Mouse (Mus musculus): ENCODE data around the gene Slc35a3. TPM values are rescaled to one million over a fixed set of nuclear protein-coding genes. Genes with fewer than 3 reads are reported as not detected.
"Not testable (repeated sequence)": the region's sequence is repeated elsewhere in the genome, so short reads cannot be mapped to it uniquely, and the experiment has no call there.

The Slc35a3 gene
- polyA plus RNA-seq, 1 experiment from 2014 or later, result 13.8 TPM

DNA sequence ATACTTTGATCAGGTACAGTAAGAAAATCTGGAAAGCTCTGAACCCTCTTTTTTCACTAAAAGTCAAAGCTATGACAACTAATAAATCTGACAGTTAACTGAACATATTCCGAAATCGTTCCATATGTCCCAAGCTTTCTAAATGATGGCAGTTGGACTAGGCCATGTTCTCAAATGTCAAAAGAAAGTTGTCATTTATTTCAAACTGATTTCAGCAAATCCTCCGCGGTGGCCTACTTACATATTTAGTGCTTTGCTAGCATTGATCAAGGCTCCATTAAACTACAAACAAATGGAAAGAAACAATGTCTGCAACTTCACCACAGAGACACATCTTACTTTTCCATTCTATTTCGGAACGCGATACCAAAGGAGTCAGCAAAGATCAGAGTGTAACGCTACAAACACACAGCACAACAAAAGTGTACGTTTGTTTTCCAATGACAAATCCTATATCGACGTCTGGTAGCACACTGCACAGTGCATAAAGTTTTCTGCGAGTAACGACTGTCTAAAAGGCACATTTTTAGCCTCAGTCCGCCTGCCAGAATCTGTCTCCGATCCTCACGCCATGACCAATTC, 51.3 kb downstream of the Slc35a3 start:
- 5% methylated on average over 16 of the region's 16 CpGs for WGBS

DNA sequence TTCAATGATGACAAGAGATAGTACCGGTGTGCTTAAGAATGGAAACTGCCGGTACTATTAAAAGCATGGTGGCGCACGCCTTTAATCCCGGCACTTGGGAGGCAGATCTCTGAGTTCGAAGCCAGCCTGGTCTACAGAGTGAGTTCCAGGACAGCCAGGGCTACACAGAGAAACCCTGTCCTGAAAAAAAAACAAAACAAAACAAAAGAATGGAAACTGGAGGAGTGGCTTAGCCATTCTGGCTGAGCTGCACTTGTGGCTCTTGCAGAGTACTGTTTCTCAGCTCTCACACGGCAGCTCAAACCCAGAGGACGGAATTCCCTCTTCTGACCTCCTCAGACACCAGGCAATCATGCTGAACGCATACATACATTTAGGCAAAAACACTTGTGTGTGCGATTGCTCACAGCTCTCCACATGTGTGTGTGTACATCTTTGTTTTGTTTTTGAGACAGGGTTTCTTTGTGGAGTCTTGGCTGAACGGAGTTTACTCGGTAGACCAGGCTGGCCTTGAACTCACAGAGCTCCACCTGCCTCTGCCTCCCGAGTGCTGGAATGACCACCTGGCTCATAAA, 52.7 kb downstream of the Slc35a3 start:
- Histone ChIP-seq H3K27ac (replicated peaks in 1 of 2; ENCODE audit: control insufficient read depth in 1 of 2, insufficient read depth in 1 of 2, low read depth in 2 of 2, low read length in 2 of 2) (no peak overlapping the region), H3K4me1 (ENCODE audit: control insufficient read depth in 2 of 2, insufficient read depth in 2 of 2, low read length in 2 of 2) (peaks cover 3 to 44% of the 10 kb centered on the region in 2 experiments), H3K4me2 (ENCODE audit: low read length) (peak overlapping the region; percentile 83; the same call in 1 of the 2 replicates), H3K9me3 (ENCODE audit: control insufficient read depth, low read length) (no peaks in the 10 kb centered on the region), H3K27me3 (ENCODE audit: control insufficient read depth, insufficient read depth, low read length) (no peaks in the 10 kb centered on the region), H3K4me3 (ENCODE audit: control insufficient read depth in 1 of 2, insufficient read depth in 1 of 2, low read depth in 1 of 2, low read length in 2 of 2) (no peak overlapping the region), H3K36me3 (ENCODE audit: control insufficient read depth, insufficient read depth, low read length) (no peaks in the 10 kb centered on the region), H3K9ac (ENCODE audit: low read length) (no peak overlapping the region)
- 67% methylated on average over 13 of the region's 13 CpGs for WGBS
- no peak for ATAC-seq (ENCODE audit: insufficient number of reproducible peaks, insufficient read depth, low FRiP score, low read depth)

More for the DNA sequence above, 51.3 kb downstream of the Slc35a3 start:
- Histone ChIP-seq H3K27me3 (ENCODE audit: control insufficient read depth, insufficient read depth, low read length) (no peaks in the 10 kb centered on the region), H3K9ac (ENCODE audit: low read length) (peak overlapping the region; percentile 98), H3K27ac (replicated peaks in 1 of 2; ENCODE audit: control insufficient read depth in 1 of 2, insufficient read depth in 1 of 2, low read depth in 2 of 2, low read length in 2 of 2) (peak overlapping the region; percentile 92 to 94), H3K4me3 (ENCODE audit: control insufficient read depth in 1 of 2, insufficient read depth in 1 of 2, low read depth in 1 of 2, low read length in 2 of 2) (peak overlapping the region; percentile 97 to 98), H3K36me3 (ENCODE audit: control insufficient read depth, insufficient read depth, low read length) (no peaks in the 10 kb centered on the region), H3K4me1 (ENCODE audit: control insufficient read depth in 2 of 2, insufficient read depth in 2 of 2, low read length in 2 of 2) (peaks cover 3 to 40% of the 10 kb centered on the region in 2 experiments), H3K9me3 (ENCODE audit: control insufficient read depth, low read length) (no peaks in the 10 kb centered on the region), H3K4me2 (ENCODE audit: low read length) (peak overlapping the region; percentile 83)
- ATAC-seq (ENCODE audit: insufficient number of reproducible peaks, insufficient read depth, low FRiP score, low read depth), result no peak

DNA sequence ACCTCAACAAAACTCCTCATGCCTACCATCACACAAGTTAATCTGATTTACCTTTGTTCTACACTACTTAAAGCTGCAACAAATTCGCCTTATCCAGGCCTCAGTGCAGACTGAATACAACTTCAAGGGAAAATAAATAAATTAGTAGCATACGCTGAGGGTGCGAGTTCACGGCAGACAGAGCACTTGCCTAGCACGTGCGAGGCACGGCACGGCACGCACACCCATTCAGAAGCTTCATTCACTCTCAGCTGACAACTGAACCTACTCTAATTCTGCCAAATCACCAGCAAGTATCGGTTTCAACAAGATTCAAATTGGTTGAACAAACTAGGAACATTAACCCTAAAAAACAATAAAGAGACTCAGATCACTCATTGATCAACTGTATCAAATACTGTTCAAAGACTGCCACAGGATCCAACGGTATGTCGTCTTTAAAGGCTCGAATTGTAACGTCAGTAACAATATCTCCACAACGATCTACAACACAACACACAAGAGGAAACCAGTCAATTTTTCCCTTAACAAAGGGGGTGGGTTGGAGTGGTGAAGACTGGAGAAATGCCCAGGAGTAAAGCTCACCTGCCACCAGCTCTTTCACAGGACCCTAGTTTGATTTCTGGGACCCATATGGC, 53.6 kb downstream of the Slc35a3 start:
- no peak overlapping the region for H3K9ac ChIP-seq (ENCODE audit: low read length)
- no peak overlapping the region for H3K4me3 ChIP-seq (ENCODE audit: control insufficient read depth in 1 of 2, insufficient read depth in 1 of 2, low read depth in 1 of 2, low read length in 2 of 2)
- H3K36me3 ChIP-seq (ENCODE audit: control insufficient read depth, insufficient read depth, low read length), result no peaks in the 10 kb centered on the region
- H3K27me3 ChIP-seq (ENCODE audit: control insufficient read depth, insufficient read depth, low read length), result no peaks in the 10 kb centered on the region
- H3K9me3 ChIP-seq (ENCODE audit: control insufficient read depth, low read length), result no peaks in the 10 kb centered on the region
- no peak overlapping the region for H3K4me2 ChIP-seq (ENCODE audit: low read length)
- peaks cover 3 to 44% of the 10 kb centered on the region in 2 experiments for H3K4me1 ChIP-seq (ENCODE audit: control insufficient read depth in 2 of 2, insufficient read depth in 2 of 2, low read length in 2 of 2)
- WGBS, result 84% methylated on average over 15 of the region's 15 CpGs
- H3K27ac ChIP-seq (replicated peaks in 1 of 2; ENCODE audit: control insufficient read depth in 1 of 2, insufficient read depth in 1 of 2, low read depth in 2 of 2, low read length in 2 of 2), result no peak overlapping the region
- ATAC-seq (ENCODE audit: insufficient number of reproducible peaks, insufficient read depth, low FRiP score, low read depth), result no peak

DNA sequence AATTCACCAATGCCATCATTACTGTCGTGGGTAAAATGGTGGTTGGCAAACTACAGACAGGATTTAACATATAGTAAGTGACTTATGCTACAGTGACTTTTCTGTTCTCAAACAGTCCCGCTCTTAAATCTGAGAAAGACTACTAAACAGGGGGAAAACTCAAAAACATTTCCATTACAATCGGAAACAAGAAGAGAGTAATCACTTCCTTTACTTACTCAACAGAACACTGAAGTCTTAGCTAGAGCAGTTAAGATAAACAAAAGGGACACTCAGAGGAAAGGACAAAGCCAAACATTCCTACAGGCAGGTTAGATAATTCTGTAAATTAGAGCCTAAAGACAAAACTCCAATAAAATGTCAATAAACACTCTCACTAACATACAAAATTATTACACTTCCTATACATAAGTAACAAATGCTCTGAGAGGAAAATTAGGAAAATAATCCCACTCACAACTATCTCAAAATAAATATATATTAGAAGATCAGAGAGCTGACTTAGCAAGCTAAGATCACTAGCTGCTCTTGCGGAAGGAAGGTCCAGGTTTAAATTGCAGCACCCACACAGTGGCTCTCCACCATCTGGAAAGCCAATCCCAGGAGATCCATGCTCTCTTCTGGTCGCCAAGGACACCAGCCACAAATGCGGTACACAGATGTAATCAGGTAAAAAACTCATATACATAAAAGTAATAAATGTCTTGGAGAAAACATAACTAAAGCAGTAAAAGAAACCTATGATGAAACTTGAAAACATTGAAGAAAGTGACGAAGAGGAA, 56.3 kb downstream of the Slc35a3 start:
- ATAC-seq (ENCODE audit: insufficient number of reproducible peaks, insufficient read depth, low FRiP score, low read depth), result no peak

DNA sequence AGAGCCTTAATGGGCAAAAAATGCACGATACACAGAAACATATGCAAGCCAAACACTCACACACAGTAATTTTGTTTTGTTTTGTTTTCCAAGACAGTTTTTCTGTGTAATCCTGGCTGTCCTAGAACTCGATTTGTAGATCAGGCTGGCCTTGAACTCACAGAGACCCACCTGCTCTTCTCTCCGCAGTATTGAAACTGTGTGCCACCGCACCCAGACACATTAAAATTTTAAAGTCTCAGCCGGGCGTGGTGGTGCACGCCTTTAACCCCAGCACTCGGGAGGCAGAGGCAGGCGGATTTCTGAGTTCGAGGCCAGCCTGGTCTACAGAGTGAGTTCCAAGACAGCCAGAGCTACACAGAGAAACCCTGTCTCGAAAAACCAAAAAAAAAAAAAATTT, 58.6 kb downstream of the Slc35a3 start:
- peaks cover 20% of the 10 kb centered on the region for H3K36me3 ChIP-seq (ENCODE audit: control insufficient read depth, insufficient read depth, low read length)
- WGBS, result 88% methylated on average over 11 of the region's 11 CpGs
- H3K27ac ChIP-seq (replicated peaks in 1 of 2; ENCODE audit: control insufficient read depth in 1 of 2, insufficient read depth in 1 of 2, low read depth in 2 of 2, low read length in 2 of 2); ATAC-seq (ENCODE audit: insufficient number of reproducible peaks, insufficient read depth, low FRiP score, low read depth); H3K4me3 ChIP-seq (ENCODE audit: control insufficient read depth in 1 of 2, insufficient read depth in 1 of 2, low read depth in 1 of 2, low read length in 2 of 2); H3K9ac ChIP-seq (ENCODE audit: low read length); H3K27me3 ChIP-seq (ENCODE audit: control insufficient read depth, insufficient read depth, low read length); H3K9me3 ChIP-seq (ENCODE audit: control insufficient read depth, low read length); H3K4me2 ChIP-seq (ENCODE audit: low read length): not testable (repeated sequence)
- H3K4me1 ChIP-seq (ENCODE audit: control insufficient read depth in 2 of 2, insufficient read depth in 2 of 2, low read length in 2 of 2), result peaks cover 2 to 32% of the 10 kb centered on the region in 2 experiments; a peak in 3 of 4 replicates

More for the DNA sequence above, 56.3 kb downstream of the Slc35a3 start:
- no peak overlapping the region for H3K4me2 ChIP-seq (ENCODE audit: low read length)
- WGBS, result 76% methylated on average over 7 of the region's 7 CpGs
- H3K27ac ChIP-seq (replicated peaks in 1 of 2; ENCODE audit: control insufficient read depth in 1 of 2, insufficient read depth in 1 of 2, low read depth in 2 of 2, low read length in 2 of 2), result 0 out of 4 replicates have a peak overlapping the region, but pooled peaks of 1 of the 2 experiments have one; percentile 39
- H3K27me3 ChIP-seq (ENCODE audit: control insufficient read depth, insufficient read depth, low read length), result no peaks in the 10 kb centered on the region
- no peak overlapping the region for H3K9ac ChIP-seq (ENCODE audit: low read length)
- H3K4me3 ChIP-seq (ENCODE audit: control insufficient read depth in 1 of 2, insufficient read depth in 1 of 2, low read depth in 1 of 2, low read length in 2 of 2), result no peak overlapping the region
- peaks cover 4 to 50% of the 10 kb centered on the region in 2 experiments for H3K4me1 ChIP-seq (ENCODE audit: control insufficient read depth in 2 of 2, insufficient read depth in 2 of 2, low read length in 2 of 2)
- no peaks in the 10 kb centered on the region for H3K9me3 ChIP-seq (ENCODE audit: control insufficient read depth, low read length)
- no peaks in the 10 kb centered on the region for H3K36me3 ChIP-seq (ENCODE audit: control insufficient read depth, insufficient read depth, low read length)

DNA sequence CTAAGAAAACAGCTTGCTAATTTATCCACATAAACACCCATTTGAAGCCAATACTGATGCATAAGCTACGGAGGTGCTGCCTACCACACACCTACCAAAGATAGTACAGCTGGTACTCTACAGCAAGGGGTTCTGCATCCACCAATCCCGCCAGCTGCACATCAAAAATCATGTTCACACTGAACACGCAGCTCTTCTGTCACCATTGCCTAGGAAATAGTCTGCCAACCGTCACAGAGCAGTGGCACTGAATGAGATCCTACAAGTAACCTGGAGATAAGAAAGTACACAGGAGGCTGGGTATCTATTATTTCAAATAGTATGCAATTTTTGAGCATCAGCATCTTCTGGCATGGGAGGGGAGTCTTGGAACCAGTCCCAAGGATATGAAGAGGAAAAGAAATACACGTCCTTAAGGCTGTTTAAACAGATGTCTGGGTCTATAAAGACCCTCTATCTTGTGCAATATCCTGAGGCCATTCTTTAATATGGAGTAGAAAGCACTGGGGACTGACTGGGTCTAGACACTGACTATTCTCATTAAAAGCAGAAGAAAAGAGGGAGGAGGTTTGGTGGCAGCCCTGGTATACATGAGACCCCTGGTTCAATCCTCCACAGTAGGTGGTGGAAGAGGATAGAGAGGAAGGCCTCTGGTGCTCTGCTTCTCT, 59.2 kb downstream of the Slc35a3 start:
- Histone ChIP-seq H3K9me3 (ENCODE audit: control insufficient read depth, low read length) (no peaks in the 10 kb centered on the region), H3K9ac (ENCODE audit: low read length) (no peak overlapping the region), H3K27ac (replicated peaks in 1 of 2; ENCODE audit: control insufficient read depth in 1 of 2, insufficient read depth in 1 of 2, low read depth in 2 of 2, low read length in 2 of 2) (no peak overlapping the region), H3K4me2 (ENCODE audit: low read length) (no peak overlapping the region), H3K36me3 (ENCODE audit: control insufficient read depth, insufficient read depth, low read length) (peaks cover 26% of the 10 kb centered on the region), H3K4me1 (ENCODE audit: control insufficient read depth in 2 of 2, insufficient read depth in 2 of 2, low read length in 2 of 2) (peaks cover 2 to 28% of the 10 kb centered on the region in 2 experiments; a peak in 3 of 4 replicates), H3K27me3 (ENCODE audit: control insufficient read depth, insufficient read depth, low read length) (no peaks in the 10 kb centered on the region), H3K4me3 (ENCODE audit: control insufficient read depth in 1 of 2, insufficient read depth in 1 of 2, low read depth in 1 of 2, low read length in 2 of 2) (no peak overlapping the region)
- ATAC-seq (ENCODE audit: insufficient number of reproducible peaks, insufficient read depth, low FRiP score, low read depth), result no peak
- 42% methylated on average over 5 of the region's 5 CpGs for WGBS

DNA sequence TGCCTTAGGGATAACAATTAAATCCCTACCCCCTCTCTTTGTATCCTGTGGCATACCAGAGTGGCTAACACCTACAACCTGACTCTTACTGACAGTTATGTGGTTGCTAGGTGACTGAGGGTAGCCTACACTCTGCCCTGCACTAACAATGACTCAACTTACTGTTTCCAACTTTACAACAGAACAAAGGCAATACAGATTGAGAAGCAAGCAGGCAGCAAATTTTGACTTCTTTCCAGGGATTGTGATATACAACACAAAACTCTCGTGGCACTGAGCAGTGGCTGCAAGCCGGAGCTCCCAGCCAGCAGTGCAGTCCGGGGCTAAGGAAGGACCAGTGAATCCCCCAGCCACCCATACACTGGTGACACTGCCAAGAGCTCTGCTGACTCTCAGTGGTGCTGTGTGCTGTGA, 60.6 kb downstream of the Slc35a3 start:
- Histone ChIP-seq H3K27ac (replicated peaks in 1 of 2; ENCODE audit: control insufficient read depth in 1 of 2, insufficient read depth in 1 of 2, low read depth in 2 of 2, low read length in 2 of 2) (no peak overlapping the region), H3K36me3 (ENCODE audit: control insufficient read depth, insufficient read depth, low read length) (peaks cover 38% of the 10 kb centered on the region), H3K4me2 (ENCODE audit: low read length) (no peak overlapping the region), H3K4me1 (ENCODE audit: control insufficient read depth in 2 of 2, insufficient read depth in 2 of 2, low read length in 2 of 2) (peaks cover 2 to 21% of the 10 kb centered on the region in 2 experiments; a peak in 3 of 4 replicates), H3K9ac (ENCODE audit: low read length) (no peak overlapping the region), H3K27me3 (ENCODE audit: control insufficient read depth, insufficient read depth, low read length) (no peaks in the 10 kb centered on the region), H3K4me3 (ENCODE audit: control insufficient read depth in 1 of 2, insufficient read depth in 1 of 2, low read depth in 1 of 2, low read length in 2 of 2) (no peak overlapping the region), H3K9me3 (ENCODE audit: control insufficient read depth, low read length) (no peaks in the 10 kb centered on the region)
- peak; percentile 43; the same call in 1 of the 2 replicates for ATAC-seq (ENCODE audit: insufficient number of reproducible peaks, insufficient read depth, low FRiP score, low read depth)
- WGBS, result 55% methylated on average over 3 of the region's 3 CpGs

All from heart, embryonic 14.5 days (tissue).